Mouse (Mus musculus): ENCODE measurements around the gene Mast1. TPM values are rescaled to one million over a fixed set of nuclear protein-coding genes. Genes with fewer than 3 reads are reported as not detected.
A peak's percentile ranks its signal among the peaks of the same experiment; 100 is the strongest.

Mast1 gene
- polyA plus RNA-seq (2015; fragmentation: Nextera tagmentation; extraction: Ambion mirVana), result 60.7 and 74.7 TPM in 2 replicates

DNA sequence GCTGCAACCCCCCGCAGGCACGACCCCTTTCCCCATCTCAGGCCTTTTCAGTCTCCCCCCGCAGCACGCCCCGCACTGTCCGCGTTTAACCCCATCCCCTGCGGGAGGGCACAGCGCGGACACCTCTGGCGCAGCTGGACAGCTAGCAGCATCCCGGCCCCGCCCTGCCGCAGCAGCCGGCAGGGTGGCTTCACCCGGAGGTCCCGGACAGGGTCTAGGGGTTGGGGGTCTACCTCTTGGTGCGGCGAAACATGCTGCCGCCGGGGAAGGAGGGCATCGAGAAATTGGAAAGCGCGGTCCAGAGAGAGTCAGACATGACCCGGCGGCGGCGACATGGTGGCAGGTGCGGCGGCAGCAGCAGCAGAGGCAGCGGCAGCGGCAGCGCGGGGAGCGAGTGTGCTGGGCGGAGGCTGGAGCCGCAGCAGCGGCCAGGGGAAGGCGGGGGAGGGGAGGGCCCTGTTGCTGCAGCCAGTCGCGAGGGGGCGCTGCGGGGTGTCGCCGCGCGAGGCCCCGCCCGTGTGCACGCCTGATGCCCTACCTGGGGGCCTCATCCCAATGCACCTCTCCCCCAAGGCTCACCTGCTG lies at the start of gene Mast1:
TSS of gene Mast1 (minus strand) at position 398 of the 585 bp plus-strand sequence.
- no peaks in the 10 kb centered on the region for H3K9me3 ChIP-seq (replicated peaks)
- H3K4me3 ChIP-seq (replicated peaks), result peak within 1 kb of the TSS; percentile 85
- peak within 1 kb of the TSS; percentile 90 for H3K4me2 ChIP-seq
- 3% methylated on average over 46 of the region's 50 CpGs for WGBS
- peaks cover 34% of the 10 kb centered on the region for H3K4me1 ChIP-seq
- H3K27ac ChIP-seq (replicated peaks), result peak within 1 kb of the TSS; percentile 96
- peak within 1 kb of the TSS; percentile 99 for H3K9ac ChIP-seq (replicated peaks)
- peak; percentile 68 for ATAC-seq (ENCODE audit: low FRiP score)
- peaks cover 8% of the 10 kb centered on the region; the same call in 1 of the 2 replicates for H3K36me3 ChIP-seq
- H3K27me3 ChIP-seq (replicated peaks), result 0 out of 2 replicates have a peak, but pooled peaks cover 4% of the 10 kb centered on the region

DNA sequence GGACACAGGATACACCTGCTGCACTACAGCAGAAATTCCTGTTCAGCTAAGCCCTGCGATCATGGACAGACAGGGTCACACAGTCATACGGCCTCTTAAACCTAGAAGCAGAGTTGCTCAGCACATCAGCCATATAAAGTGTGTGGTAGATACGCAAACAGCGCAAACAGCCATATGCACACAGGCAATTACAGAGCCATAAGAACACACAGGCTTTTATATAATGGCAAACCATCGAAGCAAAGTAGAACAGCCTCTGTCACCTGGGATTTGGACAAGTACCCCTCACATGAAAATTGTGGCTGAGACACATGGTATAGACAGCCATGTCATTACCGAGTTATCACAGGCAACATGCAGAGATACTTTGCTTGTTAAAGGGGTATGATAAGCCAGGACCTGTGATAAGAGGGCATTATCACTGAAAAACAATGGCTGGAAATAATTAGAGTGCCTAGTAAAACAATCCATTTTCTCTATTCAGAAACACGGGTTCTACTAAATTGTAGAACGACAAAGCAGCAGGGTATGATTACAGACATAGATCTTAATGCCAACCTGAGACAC lies 49.3 kb upstream of the Mast1 start:
- peak overlapping the region; percentile 61 for H3K9ac ChIP-seq (replicated peaks)
- no peaks in the 10 kb centered on the region for H3K36me3 ChIP-seq
- H3K27me3 ChIP-seq (replicated peaks), result peaks cover 22% of the 10 kb centered on the region; the same call in 1 of the 2 replicates
- H3K9me3 ChIP-seq (replicated peaks), result no peaks in the 10 kb centered on the region
- peaks cover 49% of the 10 kb centered on the region for H3K4me1 ChIP-seq
- peak overlapping the region; percentile 54 for H3K4me3 ChIP-seq (replicated peaks)
- H3K4me2 ChIP-seq, result peak overlapping the region; percentile 100
- 26% methylated on average over 8 of the region's 8 CpGs for WGBS
- peak overlapping the region; percentile 90 for H3K27ac ChIP-seq (replicated peaks)
- peak; percentile 4; the same call in 1 of the 2 replicates for ATAC-seq (ENCODE audit: low FRiP score)

GRCm38 (mm10) chr8:84985684-84986378 lies 48.7 kb upstream of the Mast1 start:
- Histone ChIP-seq H3K36me3 (no peaks in the 10 kb centered on the region), H3K4me3 (replicated peaks) (peak overlapping the region; percentile 54), H3K27me3 (replicated peaks) (peaks cover 22% of the 10 kb centered on the region), H3K27ac (replicated peaks) (peak overlapping the region; percentile 90), H3K9me3 (replicated peaks) (no peaks in the 10 kb centered on the region), H3K4me1 (peaks cover 47% of the 10 kb centered on the region), H3K9ac (replicated peaks) (peak overlapping the region; percentile 61), H3K4me2 (peak overlapping the region; percentile 100)
- peak; percentile 57 for ATAC-seq (ENCODE audit: low FRiP score)
- under 1% methylated on average over 52 of the region's 53 CpGs for WGBS

- Histone ChIP-seq H3K27me3 (replicated peaks) (peaks cover 22% of the 10 kb centered on the region), H3K9me3 (replicated peaks) (no peaks in the 10 kb centered on the region), H3K4me3 (replicated peaks) (peak overlapping the region; percentile 54), H3K27ac (replicated peaks) (peak overlapping the region; percentile 90), H3K9ac (replicated peaks) (peak overlapping the region; percentile 61), H3K4me2 (peak overlapping the region; percentile 100), H3K36me3 (no peaks in the 10 kb centered on the region), H3K4me1 (peaks cover 49% of the 10 kb centered on the region)
- WGBS, result 1% methylated on average over 23 of the region's 23 CpGs
- no peak; the same call in 1 of the 2 replicates for ATAC-seq (ENCODE audit: low FRiP score)
Measured at GRCm38 (mm10) chr8:84985049-84985683, 48.0 kb upstream of the Mast1 start.

- peaks cover 22% of the 10 kb centered on the region for H3K27me3 ChIP-seq (replicated peaks)
Measured at GRCm38 (mm10) chr8:84984294-84985048, 47.3 kb upstream of the Mast1 start.

GRCm38 (mm10) chr8:84982499-84983011 lies 45.4 kb upstream of the Mast1 start:
- Histone ChIP-seq H3K9ac (replicated peaks) (no peak overlapping the region), H3K4me1 (peaks cover 64% of the 10 kb centered on the region), H3K27ac (replicated peaks) (no peak overlapping the region), H3K9me3 (replicated peaks) (no peaks in the 10 kb centered on the region), H3K4me2 (no peak overlapping the region), H3K4me3 (replicated peaks) (no peak overlapping the region), H3K36me3 (no peaks in the 10 kb centered on the region), H3K27me3 (replicated peaks) (peaks cover 11% of the 10 kb centered on the region)
- WGBS, result 72% methylated on average over 3 of the region's 3 CpGs
- ATAC-seq (ENCODE audit: low FRiP score), result no peak

More at GRCm38 (mm10) chr8:84984294-84985048, 47.3 kb upstream of the Mast1 start:
- H3K36me3 ChIP-seq, result no peaks in the 10 kb centered on the region
- no peak for ATAC-seq (ENCODE audit: low FRiP score)
- H3K4me1 ChIP-seq, result peaks cover 50% of the 10 kb centered on the region
- no peaks in the 10 kb centered on the region for H3K9me3 ChIP-seq (replicated peaks)
- H3K9ac ChIP-seq (replicated peaks), result peak overlapping the region; percentile 61
- peak overlapping the region; percentile 100 for H3K4me2 ChIP-seq
- 16% methylated on average over 16 of the region's 16 CpGs for WGBS
- H3K27ac ChIP-seq (replicated peaks), result peak overlapping the region; percentile 90
- H3K4me3 ChIP-seq (replicated peaks), result peak overlapping the region; percentile 54

DNA sequence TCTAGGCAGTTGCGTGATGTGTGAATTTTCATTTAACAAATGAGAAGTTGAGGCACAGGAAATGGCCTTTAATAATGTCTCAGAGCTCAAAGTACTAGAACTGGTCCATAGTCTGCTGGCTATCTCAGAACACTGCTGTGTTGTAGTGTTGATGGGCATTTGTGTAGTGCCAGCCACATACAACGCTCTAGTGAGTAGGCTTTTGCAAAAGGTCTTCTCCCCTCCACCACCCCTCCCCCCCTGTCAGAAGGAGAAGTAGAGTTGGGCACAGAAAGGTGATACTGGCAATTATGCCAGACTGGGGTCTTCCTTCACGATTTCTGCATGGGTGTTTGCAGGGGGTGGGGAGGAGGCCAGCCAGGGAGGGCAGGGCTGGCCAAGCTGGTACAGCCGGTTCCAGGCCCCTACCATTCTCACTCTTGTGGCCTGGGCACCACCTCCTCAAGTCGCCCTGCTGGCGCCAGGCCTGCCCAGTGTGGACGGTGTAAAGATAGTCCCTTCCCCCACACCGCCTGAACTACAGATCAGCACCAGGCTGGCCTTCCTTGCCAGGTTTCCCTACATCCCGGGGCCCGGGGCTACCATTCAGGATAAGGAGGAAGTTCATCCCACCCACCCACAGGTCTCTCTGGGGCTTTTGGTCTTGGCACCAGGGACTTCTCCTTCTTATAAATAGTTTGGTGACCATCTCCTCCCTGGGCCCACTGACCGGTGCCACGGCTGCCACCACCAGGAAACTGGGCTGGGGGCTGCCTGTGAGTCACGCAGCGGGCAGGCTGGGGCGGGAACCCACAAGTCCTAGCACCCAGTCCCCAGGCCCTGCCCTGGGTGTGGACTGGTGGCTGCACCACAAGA lies 44.7 kb upstream of the Mast1 start:
- Histone ChIP-seq H3K4me2 (no peak overlapping the region), H3K9ac (replicated peaks) (no peak overlapping the region), H3K4me1 (peaks cover 71% of the 10 kb centered on the region), H3K9me3 (replicated peaks) (no peaks in the 10 kb centered on the region), H3K4me3 (replicated peaks) (no peak overlapping the region), H3K27me3 (replicated peaks) (peaks cover 10% of the 10 kb centered on the region), H3K36me3 (no peaks in the 10 kb centered on the region), H3K27ac (replicated peaks) (no peak overlapping the region)
- ATAC-seq (ENCODE audit: low FRiP score), result no peak
- WGBS, result 83% methylated on average over 15 of the region's 15 CpGs

- ATAC-seq (ENCODE audit: low FRiP score), result no peak
- H3K27ac ChIP-seq (replicated peaks), result peak overlapping the region; percentile 45; the same call in 1 of the 2 replicates
- H3K36me3 ChIP-seq, result no peaks in the 10 kb centered on the region
- peaks cover 10% of the 10 kb centered on the region for H3K27me3 ChIP-seq (replicated peaks)
- peaks cover 71% of the 10 kb centered on the region for H3K4me1 ChIP-seq
- peak overlapping the region; percentile 99 for H3K4me2 ChIP-seq
- no peak overlapping the region for H3K9ac ChIP-seq (replicated peaks)
- H3K9me3 ChIP-seq (replicated peaks), result no peaks in the 10 kb centered on the region
- WGBS, result 31% methylated on average over 11 of the region's 11 CpGs
- H3K4me3 ChIP-seq (replicated peaks), result no peak overlapping the region
Measured at GRCm38 (mm10) chr8:84980622-84981358, 43.6 kb upstream of the Mast1 start.

- Histone ChIP-seq H3K27me3 (replicated peaks) (peaks cover 10% of the 10 kb centered on the region), H3K4me1 (peaks cover 69% of the 10 kb centered on the region), H3K36me3 (peaks cover 5% of the 10 kb centered on the region), H3K27ac (replicated peaks) (peak overlapping the region; percentile 65), H3K9me3 (replicated peaks) (no peaks in the 10 kb centered on the region), H3K4me3 (replicated peaks) (peak overlapping the region; percentile 59), H3K9ac (replicated peaks) (peak overlapping the region; percentile 48), H3K4me2 (peak overlapping the region; percentile 99)
- peak; percentile 48 for ATAC-seq (ENCODE audit: low FRiP score)
- 3% methylated on average over 40 of the region's 42 CpGs for WGBS
Measured at GRCm38 (mm10) chr8:84979599-84980421, 42.7 kb upstream of the Mast1 start.
